Mouse (Mus musculus) heart, postnatal 0 days (tissue): Measurements from ENCODE around the gene Hdac7.

Source experiments
- CTCF ChIP-seq: IDR thresholded peaks from 2 replicates; pipeline ENCODE4 v1.5.1; 2016; ENCODE audit warnings: antibody characterized with exemption, control low read depth, low read depth
- EP300 ChIP-seq: IDR thresholded peaks from 2 replicates; pipeline ENCODE4 v1.6.1; 2016; ENCODE audit warnings: antibody characterized with exemption, low read depth

GRCm38 (mm10) chr15:97821321-97821982 is 22.9 kb downstream of the Hdac7 start:
- TF ChIP-seq CTCF (peak; percentile 32; the same call in 1 of the 2 replicates), EP300 (0 out of 2 replicates have a peak, but pooled peaks have one; percentile 57)
